Mouse (Mus musculus): ENCODE data around the gene Ube2h. TPM values are rescaled to one million over a fixed set of nuclear protein-coding genes. Genes with fewer than 3 reads are reported as not detected.

Gene Ube2h
- polyA plus RNA-seq, 1 experiment, result 38.3 TPM

DNA sequence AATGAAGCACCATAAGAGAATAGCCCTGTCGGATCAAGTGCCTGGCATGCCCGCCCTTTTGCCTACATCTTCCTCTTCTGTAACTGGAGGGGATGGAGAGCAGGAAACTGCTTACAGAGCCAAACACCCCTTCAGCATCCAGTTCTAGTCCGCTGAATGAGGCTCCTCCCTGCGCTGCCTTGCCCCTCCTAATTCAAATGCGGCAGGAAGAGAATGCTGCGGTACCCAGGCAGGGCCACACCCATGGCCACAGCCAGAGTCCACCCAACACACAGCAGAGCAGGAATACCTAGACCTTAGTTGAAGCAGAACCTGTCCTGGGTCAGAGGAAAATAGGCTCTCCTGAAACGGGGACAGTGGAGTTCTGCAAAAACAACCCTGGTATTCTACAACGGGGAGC, 133.1 kb downstream of the Ube2h start:
- H3K36me3 ChIP-seq (ENCODE audit: control insufficient read depth, insufficient read depth, low read length), result no peaks in the 10 kb centered on the region
- 57% methylated on average over 8 of the region's 8 CpGs for WGBS
- DNase-seq, result no peak
- H3K27ac ChIP-seq (ENCODE audit: insufficient read depth, low read depth, low read length), result no peak overlapping the region
- H3K27me3 ChIP-seq (replicated peaks; ENCODE audit: control insufficient read depth, insufficient read depth, low read length), result peaks cover 3% of the 10 kb centered on the region; the same call in 1 of the 2 replicates
- no peak overlapping the region for H3K4me3 ChIP-seq (ENCODE audit: insufficient read depth, low read depth, low read length)
- peaks cover 4% of the 10 kb centered on the region; the same call in 1 of the 2 replicates for H3K4me1 ChIP-seq (ENCODE audit: control insufficient read depth, insufficient read depth, low read length)
- TF ChIP-seq POLR2A (IDR thresholded peaks at IDR 0.05; ENCODE audit: low read depth, low read length) (no peak), CTCF (conservative IDR thresholded peaks at IDR 0.05; ENCODE audit: insufficient read depth, insufficient read length, low read depth, low read length) (no peak)

DNA sequence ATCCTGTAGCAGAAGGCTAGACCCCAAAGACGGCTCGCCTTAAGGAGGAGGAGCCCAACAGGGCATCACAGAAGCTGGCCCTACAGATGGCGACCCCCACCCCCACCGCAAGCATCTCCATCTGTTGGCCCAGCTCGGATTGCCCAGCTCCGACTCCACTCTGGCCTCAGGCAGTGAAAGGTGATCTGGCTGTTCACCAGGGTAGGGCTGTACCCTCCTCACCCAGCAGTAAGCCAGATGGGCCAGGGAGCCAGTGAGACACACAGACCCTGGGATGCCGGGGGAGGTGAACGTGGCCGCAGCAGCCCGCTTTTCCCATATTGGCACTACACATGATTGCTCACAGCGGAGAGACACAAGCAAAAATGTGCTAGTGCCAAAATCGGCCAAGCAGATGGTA, 135.2 kb downstream of the Ube2h start:
- no peaks in the 10 kb centered on the region for H3K36me3 ChIP-seq (ENCODE audit: control insufficient read depth, insufficient read depth, low read length)
- DNase-seq, result no peak
- no peak overlapping the region for H3K4me3 ChIP-seq (ENCODE audit: insufficient read depth, low read depth, low read length)
- TF ChIP-seq CTCF (conservative IDR thresholded peaks at IDR 0.05; ENCODE audit: insufficient read depth, insufficient read length, low read depth, low read length) (no peak), POLR2A (IDR thresholded peaks at IDR 0.05; ENCODE audit: low read depth, low read length) (no peak)
- H3K27me3 ChIP-seq (replicated peaks; ENCODE audit: control insufficient read depth, insufficient read depth, low read length), result 0 out of 2 replicates have a peak, but pooled peaks cover 3% of the 10 kb centered on the region
- H3K27ac ChIP-seq (ENCODE audit: insufficient read depth, low read depth, low read length), result no peak overlapping the region
- no peaks in the 10 kb centered on the region for H3K4me1 ChIP-seq (ENCODE audit: control insufficient read depth, insufficient read depth, low read length)
- 51% methylated on average over 12 of the region's 12 CpGs for WGBS

DNA sequence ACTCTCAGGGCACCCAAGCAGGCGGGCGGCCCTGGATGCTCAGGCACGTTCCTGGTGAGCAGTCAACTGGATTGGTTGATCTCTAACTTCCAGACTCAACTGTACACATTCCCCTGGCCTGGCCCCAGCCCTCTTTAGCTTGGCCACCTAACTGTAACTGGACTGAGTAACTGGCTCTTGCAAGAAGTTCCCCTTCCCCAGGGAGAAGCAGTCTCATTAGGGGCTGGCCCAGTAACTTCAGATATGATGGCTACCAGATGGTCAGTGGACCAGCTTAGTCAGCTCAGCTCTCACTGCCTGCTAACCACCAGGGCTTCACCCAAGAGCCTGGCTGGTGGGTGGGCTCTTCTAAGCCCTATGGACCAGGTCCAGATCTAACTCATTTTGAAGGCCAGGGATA, 136.1 kb downstream of the Ube2h start:
- H3K4me1 ChIP-seq (ENCODE audit: control insufficient read depth, insufficient read depth, low read length), result no peaks in the 10 kb centered on the region
- H3K27ac ChIP-seq (ENCODE audit: insufficient read depth, low read depth, low read length), result no peak overlapping the region
- 71% methylated on average over 3 of the region's 3 CpGs for WGBS
- no peaks in the 10 kb centered on the region for H3K36me3 ChIP-seq (ENCODE audit: control insufficient read depth, insufficient read depth, low read length)
- H3K27me3 ChIP-seq (replicated peaks; ENCODE audit: control insufficient read depth, insufficient read depth, low read length), result no peaks in the 10 kb centered on the region
- TF ChIP-seq POLR2A (IDR thresholded peaks at IDR 0.05; ENCODE audit: low read depth, low read length) (no peak), CTCF (conservative IDR thresholded peaks at IDR 0.05; ENCODE audit: insufficient read depth, insufficient read length, low read depth, low read length) (no peak)
- H3K4me3 ChIP-seq (ENCODE audit: insufficient read depth, low read depth, low read length), result no peak overlapping the region
- DNase-seq, result no peak

DNA sequence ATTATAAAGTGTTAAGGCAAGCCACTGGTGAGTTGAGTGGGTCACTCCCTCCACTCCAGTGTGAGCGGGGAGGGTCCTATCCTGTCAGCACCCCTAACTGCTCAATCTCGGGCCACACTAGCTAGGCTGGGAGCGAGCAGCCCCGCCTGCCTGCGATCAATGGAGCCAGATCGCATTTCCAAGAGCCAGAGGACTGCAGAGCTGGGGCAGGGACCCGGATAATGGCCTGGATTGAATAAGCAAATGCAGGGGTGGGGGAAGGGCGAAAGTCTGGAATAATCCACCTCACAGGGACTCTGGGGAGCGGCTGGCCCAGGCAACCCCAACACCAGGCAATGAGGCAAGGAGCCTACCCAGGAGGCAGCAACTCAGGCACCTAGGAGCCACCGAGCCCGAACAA, 137.1 kb downstream of the Ube2h start:
- Histone ChIP-seq H3K27me3 (replicated peaks; ENCODE audit: control insufficient read depth, insufficient read depth, low read length) (no peaks in the 10 kb centered on the region), H3K4me1 (ENCODE audit: control insufficient read depth, insufficient read depth, low read length) (no peaks in the 10 kb centered on the region), H3K27ac (ENCODE audit: insufficient read depth, low read depth, low read length) (no peak overlapping the region), H3K36me3 (ENCODE audit: control insufficient read depth, insufficient read depth, low read length) (no peaks in the 10 kb centered on the region), H3K4me3 (ENCODE audit: insufficient read depth, low read depth, low read length) (no peak overlapping the region)
- no peak for DNase-seq
- 64% methylated on average over 11 of the region's 11 CpGs for WGBS
- TF ChIP-seq CTCF (conservative IDR thresholded peaks at IDR 0.05; ENCODE audit: insufficient read depth, insufficient read length, low read depth, low read length), result no peak
- TF ChIP-seq POLR2A (IDR thresholded peaks at IDR 0.05; ENCODE audit: low read depth, low read length), result no peak

DNA sequence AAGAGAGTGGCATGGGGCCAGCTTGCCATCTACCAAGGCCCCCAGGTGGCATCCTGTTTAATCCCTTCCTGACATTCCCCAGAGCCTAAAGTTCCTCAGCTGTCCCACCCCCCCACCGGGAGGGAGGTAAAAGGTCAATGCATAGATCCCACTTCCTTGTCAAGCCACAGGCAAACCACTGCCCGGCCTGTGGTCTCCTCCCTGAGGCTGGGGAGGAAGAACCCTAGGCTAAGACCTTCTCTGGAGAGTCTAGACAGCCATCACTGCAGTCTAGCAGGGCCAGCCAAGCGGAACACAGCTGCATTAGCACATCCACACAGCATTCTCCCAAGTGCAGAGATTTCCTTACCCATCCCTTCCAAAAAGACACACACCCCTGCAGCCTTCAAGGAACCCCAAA, 138.0 kb downstream of the Ube2h start:
- Histone ChIP-seq H3K4me1 (ENCODE audit: control insufficient read depth, insufficient read depth, low read length) (no peaks in the 10 kb centered on the region), H3K4me3 (ENCODE audit: insufficient read depth, low read depth, low read length) (no peak overlapping the region), H3K36me3 (ENCODE audit: control insufficient read depth, insufficient read depth, low read length) (no peaks in the 10 kb centered on the region), H3K27ac (ENCODE audit: insufficient read depth, low read depth, low read length) (no peak overlapping the region), H3K27me3 (replicated peaks; ENCODE audit: control insufficient read depth, insufficient read depth, low read length) (no peaks in the 10 kb centered on the region)
- no peak for DNase-seq
- 57% methylated on average over 3 of the region's 3 CpGs for WGBS
- TF ChIP-seq POLR2A (IDR thresholded peaks at IDR 0.05; ENCODE audit: low read depth, low read length), result no peak
- no peak for TF ChIP-seq CTCF (conservative IDR thresholded peaks at IDR 0.05; ENCODE audit: insufficient read depth, insufficient read length, low read depth, low read length)

DNA sequence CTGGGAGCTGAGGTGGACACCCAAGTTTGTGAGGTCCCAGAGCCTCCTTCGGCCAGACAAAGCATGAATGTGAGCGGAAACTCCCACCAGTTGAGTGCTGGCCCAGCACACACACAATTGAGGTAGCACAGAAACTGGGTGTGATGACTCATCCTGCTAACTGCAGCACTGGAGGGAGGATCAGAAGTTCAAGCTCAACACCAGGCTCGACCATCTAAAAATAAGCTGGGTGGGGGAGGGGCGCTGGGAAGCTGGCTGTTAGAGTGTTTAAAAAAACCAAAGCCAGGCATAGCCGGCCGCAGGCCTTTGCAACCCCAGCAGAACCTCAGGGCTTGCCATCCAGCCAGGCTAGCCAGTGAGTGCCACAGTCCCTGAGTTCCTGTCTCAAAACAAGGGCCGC, 142.2 kb downstream of the Ube2h start:
- Histone ChIP-seq H3K4me1 (ENCODE audit: control insufficient read depth, insufficient read depth, low read length) (no peaks in the 10 kb centered on the region), H3K27me3 (replicated peaks; ENCODE audit: control insufficient read depth, insufficient read depth, low read length) (no peaks in the 10 kb centered on the region), H3K36me3 (ENCODE audit: control insufficient read depth, insufficient read depth, low read length) (no peaks in the 10 kb centered on the region), H3K27ac (ENCODE audit: insufficient read depth, low read depth, low read length) (no peak overlapping the region), H3K4me3 (ENCODE audit: insufficient read depth, low read depth, low read length) (no peak overlapping the region)
- TF ChIP-seq CTCF (conservative IDR thresholded peaks at IDR 0.05; ENCODE audit: insufficient read depth, insufficient read length, low read depth, low read length), result no peak
- TF ChIP-seq POLR2A (IDR thresholded peaks at IDR 0.05; ENCODE audit: low read depth, low read length), result no peak
- WGBS, result 61% methylated on average over 7 of the region's 7 CpGs
- DNase-seq, result no peak

DNA sequence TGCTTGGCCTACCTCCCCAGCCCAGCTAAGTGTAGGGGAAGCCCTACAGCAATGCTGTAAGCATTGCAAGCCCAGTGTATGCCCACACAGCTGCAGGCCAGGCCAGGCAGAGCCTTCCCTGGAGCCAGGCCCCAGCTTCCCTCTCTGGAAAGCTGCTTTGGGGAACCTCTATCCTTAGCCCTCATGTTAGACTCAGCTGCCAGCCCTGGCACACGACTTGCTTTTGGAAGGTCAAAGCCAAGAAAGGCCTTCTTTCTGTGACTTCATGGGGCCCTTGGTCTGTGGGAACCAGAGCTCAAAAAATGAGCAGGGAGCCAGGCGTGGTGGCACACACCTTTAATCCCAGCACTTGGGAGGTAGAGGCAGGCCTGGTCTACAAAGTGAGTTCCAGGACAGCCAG, 142.7 kb downstream of the Ube2h start:
- no peaks in the 10 kb centered on the region for H3K27me3 ChIP-seq (replicated peaks; ENCODE audit: control insufficient read depth, insufficient read depth, low read length)
- 77% methylated on average over 2 of the region's 2 CpGs for WGBS
- H3K4me3 ChIP-seq (ENCODE audit: insufficient read depth, low read depth, low read length), result no peak overlapping the region
- H3K36me3 ChIP-seq (ENCODE audit: control insufficient read depth, insufficient read depth, low read length), result no peaks in the 10 kb centered on the region
- TF ChIP-seq CTCF (conservative IDR thresholded peaks at IDR 0.05; ENCODE audit: insufficient read depth, insufficient read length, low read depth, low read length) (no peak), POLR2A (IDR thresholded peaks at IDR 0.05; ENCODE audit: low read depth, low read length) (no peak)
- DNase-seq, result no peak
- no peak overlapping the region for H3K27ac ChIP-seq (ENCODE audit: insufficient read depth, low read depth, low read length)
- H3K4me1 ChIP-seq (ENCODE audit: control insufficient read depth, insufficient read depth, low read length), result no peaks in the 10 kb centered on the region

Other genes with a start within 250 kb of the Ube2h start
- 11.0 and 12.0 TPM in 2 replicates for gene Zc3hc1, start 86.5 kb upstream of the Ube2h start, polyA plus RNA-seq (2012; rRNA removed)
- 34.0 and 42.7 TPM in 2 replicates for gene Klhdc10, start 97.3 kb upstream of the Ube2h start, polyA plus RNA-seq (2012; rRNA removed)
- 27.3 and 35.2 TPM in 2 replicates for gene Tmem209, start 205.2 kb upstream of the Ube2h start, polyA plus RNA-seq (2012; rRNA removed)
- 0.09 TPM in 1 of 2 replicates, not detected in the other for gene Ssmem1, start 205.3 kb upstream of the Ube2h start, polyA plus RNA-seq (2012; rRNA removed)
- gene Cpa2, start 237.0 kb upstream of the Ube2h start, polyA plus RNA-seq (2012; rRNA removed), result 0.14 TPM in 1 of 2 replicates, not detected in the other